Mouse (Mus musculus): ENCODE measurements around the gene Efhd2. TPM values are rescaled to one million over a fixed set of nuclear protein-coding genes. Genes with fewer than 3 reads are reported as not detected.

Gene Efhd2
- polyA plus RNA-seq, 1 experiment from 2014 or later, result 75.3 TPM

DNA sequence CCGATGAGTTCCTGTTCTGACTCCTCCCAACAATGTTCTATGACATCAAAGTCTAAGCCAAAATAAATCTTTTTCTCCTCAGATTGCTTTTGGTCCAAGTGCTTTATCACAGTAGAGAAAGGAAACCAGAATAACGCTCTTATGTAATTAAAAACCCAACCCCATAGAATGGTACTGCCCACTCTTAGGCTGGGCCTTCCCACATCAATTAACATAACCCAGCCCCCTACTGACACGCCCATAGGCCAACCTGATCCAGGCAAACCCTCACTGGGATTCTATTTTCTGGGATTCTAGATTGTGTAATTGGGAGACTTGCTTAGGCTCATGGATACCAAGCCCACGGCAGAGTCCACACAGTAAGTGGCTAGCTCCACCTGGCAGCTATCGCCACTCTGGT, 9.7 kb downstream of the Efhd2 start:
- no peak overlapping the region for H3K9ac ChIP-seq
- H3K4me1 ChIP-seq, result peaks cover 28% of the 10 kb centered on the region
- ATAC-seq (ENCODE audit: low FRiP score), result no peak
- no peak overlapping the region for H3K4me3 ChIP-seq (replicated peaks)
- 89% methylated on average over 5 of the region's 5 CpGs for WGBS
- H3K27ac ChIP-seq, result no peak overlapping the region
- H3K9me3 ChIP-seq, result no peaks in the 10 kb centered on the region
- H3K36me3 ChIP-seq (replicated peaks), result peaks cover 27% of the 10 kb centered on the region
- no peak overlapping the region for H3K4me2 ChIP-seq
- no peaks in the 10 kb centered on the region for H3K27me3 ChIP-seq

DNA sequence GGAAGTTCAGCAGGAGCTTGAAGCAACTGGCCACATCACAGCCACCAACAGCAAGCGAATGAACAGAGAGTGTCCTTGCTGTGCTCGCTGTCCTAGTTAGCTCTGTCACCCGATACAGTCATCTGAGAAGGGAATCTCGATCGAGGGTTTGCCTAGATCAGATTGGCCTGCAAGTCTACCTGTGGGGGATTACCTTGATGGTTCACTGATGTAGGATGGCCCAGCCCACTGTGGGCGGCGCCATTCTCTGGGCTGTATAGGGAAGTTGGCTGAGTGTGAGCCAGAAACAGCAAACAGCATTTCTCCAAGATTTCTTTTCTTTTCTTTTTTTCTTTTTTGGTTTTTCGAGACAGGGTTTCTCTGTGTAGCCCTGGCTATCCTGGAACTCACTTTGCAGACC, 10.2 kb downstream of the Efhd2 start:
- Histone ChIP-seq H3K4me2 (no peak overlapping the region), H3K4me1 (peaks cover 23% of the 10 kb centered on the region), H3K36me3 (replicated peaks) (peaks cover 32% of the 10 kb centered on the region), H3K9ac (no peak overlapping the region), H3K9me3 (no peaks in the 10 kb centered on the region), H3K4me3 (replicated peaks) (no peak overlapping the region), H3K27me3 (no peaks in the 10 kb centered on the region), H3K27ac (no peak overlapping the region)
- ATAC-seq (ENCODE audit: low FRiP score), result no peak
- 95% methylated on average over 8 of the region's 8 CpGs for WGBS

DNA sequence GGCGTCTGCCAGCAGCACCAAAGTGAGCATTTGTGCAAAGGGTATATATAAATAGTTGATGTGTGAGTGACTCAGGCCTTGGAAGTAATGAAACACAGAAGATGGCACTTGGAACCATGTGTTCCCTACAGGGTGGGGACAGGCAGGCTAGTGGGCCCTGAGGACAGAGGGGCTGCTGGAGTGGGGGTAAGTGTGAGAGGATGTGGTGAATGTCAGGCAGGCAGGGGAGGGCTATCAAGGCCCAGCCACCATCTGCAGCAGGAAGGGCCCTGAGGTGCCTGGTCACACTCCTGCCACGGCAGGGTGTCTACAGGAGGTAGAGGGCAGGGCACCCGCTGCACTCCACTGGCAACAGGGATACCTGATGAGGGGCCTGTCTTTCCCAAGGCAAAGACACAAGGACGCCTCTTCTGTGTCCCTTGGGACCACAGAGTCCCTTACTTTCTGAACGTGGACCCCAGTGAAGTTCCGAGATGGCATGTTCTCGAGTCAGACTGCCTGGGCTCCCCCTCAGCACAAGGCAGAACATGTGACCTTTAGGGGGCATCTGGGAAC, 10.9 kb downstream of the Efhd2 start:
- peaks cover 39% of the 10 kb centered on the region for H3K36me3 ChIP-seq (replicated peaks)
- no peak overlapping the region for H3K4me3 ChIP-seq (replicated peaks)
- no peak overlapping the region for H3K9ac ChIP-seq
- H3K4me1 ChIP-seq, result peaks cover 23% of the 10 kb centered on the region
- H3K27me3 ChIP-seq, result no peaks in the 10 kb centered on the region
- H3K9me3 ChIP-seq, result no peaks in the 10 kb centered on the region
- H3K27ac ChIP-seq, result no peak overlapping the region
- WGBS, result 89% methylated on average over 7 of the region's 7 CpGs
- no peak overlapping the region for H3K4me2 ChIP-seq
- ATAC-seq (ENCODE audit: low FRiP score), result no peak

DNA sequence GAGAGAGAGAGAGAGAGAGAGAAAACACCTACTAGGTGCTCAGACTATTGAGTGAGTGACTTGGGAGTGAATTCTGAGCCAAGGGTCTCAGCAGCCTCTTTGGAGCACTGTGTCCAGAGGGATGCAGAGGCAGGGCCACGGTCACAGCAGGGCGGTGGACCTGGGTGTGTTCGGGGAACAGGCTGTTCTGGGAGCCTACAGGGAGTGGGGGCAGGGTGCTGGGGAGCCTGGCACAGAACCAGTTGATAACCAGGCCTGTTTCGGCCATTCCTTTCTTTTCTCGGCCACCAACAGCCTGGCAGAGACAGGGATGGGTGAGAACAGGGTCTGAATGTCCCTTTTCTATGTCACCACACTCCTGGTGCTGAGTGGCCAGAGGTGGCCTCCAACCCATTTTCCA, 11.9 kb downstream of the Efhd2 start:
- H3K27me3 ChIP-seq, result no peaks in the 10 kb centered on the region
- ATAC-seq (ENCODE audit: low FRiP score), result no peak
- 88% methylated on average over 5 of the region's 5 CpGs for WGBS
- no peak overlapping the region for H3K9ac ChIP-seq
- H3K4me3 ChIP-seq (replicated peaks), result no peak overlapping the region
- H3K9me3 ChIP-seq, result no peaks in the 10 kb centered on the region
- H3K36me3 ChIP-seq (replicated peaks), result peaks cover 43% of the 10 kb centered on the region
- no peak overlapping the region for H3K27ac ChIP-seq
- H3K4me2 ChIP-seq, result no peak overlapping the region
- peaks cover 17% of the 10 kb centered on the region for H3K4me1 ChIP-seq

DNA sequence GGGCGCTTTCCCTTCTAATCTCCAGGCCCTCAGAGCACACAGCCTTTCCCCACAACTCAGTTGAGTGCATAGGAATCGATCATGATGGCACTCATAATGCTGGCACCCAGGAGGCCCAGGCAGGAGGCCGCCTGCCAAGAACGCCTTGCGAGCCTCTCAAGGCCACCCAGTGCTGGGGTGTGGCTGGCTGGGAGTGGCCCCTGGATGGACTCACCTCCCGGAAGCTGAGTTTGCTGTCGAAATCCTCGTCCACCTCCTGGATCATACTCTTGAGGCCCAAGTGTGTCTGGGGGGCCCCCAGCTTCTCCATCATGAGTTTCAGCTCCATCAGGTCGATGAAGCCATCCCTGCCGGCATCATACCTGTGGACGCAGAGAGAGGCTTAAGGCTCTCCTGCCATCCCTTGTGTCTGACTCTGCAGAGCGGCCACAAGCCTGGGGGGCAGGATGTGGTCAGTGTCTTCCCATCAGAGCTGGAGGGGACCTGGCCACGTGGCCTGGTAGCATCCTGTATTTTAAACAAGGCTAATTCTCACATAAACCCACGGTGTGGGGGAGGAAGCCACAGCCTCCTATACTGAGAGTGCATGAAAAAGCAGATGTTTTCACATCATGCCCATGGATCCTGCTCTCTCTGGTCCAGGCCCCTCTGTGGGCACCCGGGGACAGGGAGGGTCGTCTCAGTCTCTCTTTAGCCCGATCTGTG, 13.0 kb downstream of the Efhd2 start:
- Histone ChIP-seq H3K4me2 (no peak overlapping the region), H3K4me1 (peaks cover 8% of the 10 kb centered on the region), H3K27me3 (no peaks in the 10 kb centered on the region), H3K9me3 (no peaks in the 10 kb centered on the region), H3K4me3 (replicated peaks) (no peak overlapping the region), H3K36me3 (replicated peaks) (peaks cover 43% of the 10 kb centered on the region), H3K27ac (no peak overlapping the region), H3K9ac (no peak overlapping the region)
- ATAC-seq (ENCODE audit: low FRiP score), result no peak
- WGBS, result 90% methylated on average over 17 of the region's 17 CpGs

DNA sequence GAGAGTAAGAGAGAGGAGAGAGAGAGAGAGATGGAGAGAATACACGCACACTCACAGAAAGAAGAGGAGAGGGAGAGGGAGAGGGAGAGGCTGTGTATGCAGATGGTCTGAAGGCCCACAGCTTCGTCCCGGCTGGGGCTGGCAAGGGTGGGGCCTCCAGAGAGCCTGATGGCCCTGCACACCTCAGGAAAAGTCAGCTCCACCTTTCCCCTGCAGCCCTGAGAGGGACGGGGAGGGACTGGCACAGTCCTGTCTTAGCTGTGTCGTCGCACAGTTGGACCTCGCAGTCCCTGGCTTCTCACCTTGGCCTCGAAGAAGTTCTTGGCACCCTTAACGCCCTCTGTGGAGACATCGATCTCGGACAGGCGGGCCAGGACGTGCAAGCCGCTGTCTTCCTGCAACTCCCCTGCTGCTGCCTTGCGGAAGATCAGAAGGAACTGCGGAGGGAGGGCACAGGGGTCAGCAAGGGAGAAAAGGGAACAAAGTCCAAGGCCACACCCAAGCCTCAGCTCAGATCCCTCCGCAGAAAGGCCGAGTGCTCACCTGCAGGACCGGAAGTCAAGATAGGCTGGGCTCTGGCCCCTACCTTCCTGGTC, 14.4 kb downstream of the Efhd2 start:
- H3K9ac ChIP-seq, result no peak overlapping the region
- peaks cover 43% of the 10 kb centered on the region for H3K36me3 ChIP-seq (replicated peaks)
- H3K27ac ChIP-seq, result no peak overlapping the region
- peaks cover 2% of the 10 kb centered on the region for H3K4me1 ChIP-seq
- H3K4me2 ChIP-seq, result no peak overlapping the region
- H3K27me3 ChIP-seq, result no peaks in the 10 kb centered on the region
- ATAC-seq (ENCODE audit: low FRiP score), result no peak
- H3K4me3 ChIP-seq (replicated peaks), result no peak overlapping the region
- no peaks in the 10 kb centered on the region for H3K9me3 ChIP-seq
- WGBS, result 79% methylated on average over 19 of the region's 19 CpGs

DNA sequence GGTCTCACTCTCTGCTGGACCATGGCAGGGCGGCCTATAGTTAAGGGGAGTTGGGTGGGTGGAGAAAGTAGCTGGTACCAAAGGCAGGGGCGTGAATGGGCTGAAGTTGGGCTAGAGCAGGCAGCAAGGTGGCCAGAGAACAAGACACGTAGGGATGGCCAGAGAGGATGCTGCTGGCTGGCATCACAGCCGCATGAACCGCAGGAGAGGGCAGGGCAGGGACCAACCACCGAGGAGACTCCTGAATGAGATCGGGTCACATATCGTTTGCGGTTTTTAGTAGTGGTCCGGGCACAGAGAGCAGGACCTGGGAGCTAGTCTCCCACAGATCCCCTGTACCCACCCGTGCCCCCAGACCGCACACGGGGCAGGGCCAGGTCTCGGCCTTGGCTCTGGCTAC, 15.4 kb downstream of the Efhd2 start:
- Histone ChIP-seq H3K27ac (no peak overlapping the region), H3K4me3 (replicated peaks) (no peak overlapping the region), H3K27me3 (no peaks in the 10 kb centered on the region), H3K36me3 (replicated peaks) (peaks cover 43% of the 10 kb centered on the region), H3K9me3 (no peaks in the 10 kb centered on the region), H3K9ac (no peak overlapping the region), H3K4me1 (peaks cover 2% of the 10 kb centered on the region), H3K4me2 (no peak overlapping the region)
- 93% methylated on average over 14 of the region's 14 CpGs for whole genome bisulfite sequencing
- ATAC-seq (ENCODE audit: low FRiP score), result no peak

DNA sequence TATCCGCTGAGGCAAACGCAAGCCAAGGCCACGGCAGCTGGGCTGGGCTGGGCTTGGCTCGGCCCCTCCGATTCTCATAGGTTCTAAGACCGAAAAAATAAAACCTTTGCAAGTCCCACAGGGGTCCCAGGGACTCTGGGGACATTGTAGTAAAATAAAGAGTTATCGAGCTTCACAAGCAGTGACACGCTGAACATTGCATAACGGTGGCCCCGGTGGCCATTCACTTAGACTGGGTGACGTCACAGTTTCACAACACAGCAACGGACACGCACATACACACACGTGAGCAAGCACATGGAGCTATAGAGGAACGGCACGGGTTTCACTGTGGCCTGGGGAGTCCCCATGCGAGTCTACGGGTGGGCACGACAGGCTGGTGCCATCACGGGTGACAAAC, 16.2 kb downstream of the Efhd2 start:
- no peak overlapping the region for H3K4me3 ChIP-seq (replicated peaks)
- H3K4me2 ChIP-seq, result no peak overlapping the region
- no peak overlapping the region for H3K9ac ChIP-seq
- WGBS, result 91% methylated on average over 20 of the region's 20 CpGs
- peaks cover 2% of the 10 kb centered on the region for H3K4me1 ChIP-seq
- H3K27me3 ChIP-seq, result no peaks in the 10 kb centered on the region
- peaks cover 38% of the 10 kb centered on the region for H3K36me3 ChIP-seq (replicated peaks)
- H3K27ac ChIP-seq, result no peak overlapping the region
- no peaks in the 10 kb centered on the region for H3K9me3 ChIP-seq
- no peak for ATAC-seq (ENCODE audit: low FRiP score)

DNA sequence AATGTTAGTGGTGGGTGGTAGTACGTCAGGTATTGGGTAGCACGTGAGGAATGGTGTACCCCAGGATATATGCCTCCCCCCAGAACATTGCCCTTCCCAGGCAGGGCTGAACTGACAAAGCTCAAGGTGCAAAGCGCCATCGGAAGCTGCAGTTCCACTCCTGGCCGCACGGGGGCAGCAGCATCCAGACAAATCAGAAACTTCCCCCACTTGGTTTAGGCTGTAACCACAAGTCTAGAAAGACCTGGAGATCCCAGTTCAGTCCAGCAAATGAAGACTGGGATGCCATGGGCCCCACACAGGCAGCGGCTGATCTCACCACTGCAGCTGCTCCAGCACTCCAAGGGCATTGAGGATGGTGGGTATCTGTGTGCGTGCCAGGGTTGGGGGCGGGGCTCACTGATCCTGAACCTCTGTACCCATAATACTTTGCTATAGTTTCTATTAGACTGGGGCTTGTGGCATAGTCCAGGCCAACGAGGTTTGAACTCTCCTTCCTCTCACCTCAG, 17.2 kb downstream of the Efhd2 start:
- Histone ChIP-seq H3K4me2 (no peak overlapping the region), H3K4me1 (peaks cover 2% of the 10 kb centered on the region), H3K27ac (0 out of 2 replicates have a peak overlapping the region, but pooled peaks have one; percentile 31)

DNA sequence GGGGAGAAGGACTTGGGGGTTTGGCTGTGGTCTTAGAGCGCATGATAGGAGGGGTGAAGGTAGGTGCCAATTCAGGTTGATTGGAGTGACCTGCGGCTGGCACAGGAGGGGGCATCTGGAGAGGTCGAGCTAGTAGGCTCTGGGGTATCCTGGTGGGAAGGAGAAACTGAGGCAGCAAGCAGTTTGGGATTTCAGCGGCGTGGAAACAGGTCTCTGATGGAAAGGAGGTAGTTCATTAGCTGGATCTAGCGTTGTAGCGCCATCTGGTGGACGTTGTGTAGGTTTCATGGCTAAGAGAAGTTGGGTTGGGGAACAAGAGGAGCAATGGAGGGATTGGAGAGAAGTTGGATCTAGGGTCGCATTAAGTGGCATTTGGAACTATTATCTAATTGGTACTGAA, 21.3 kb downstream of the Efhd2 start:
- ATAC-seq (ENCODE audit: low FRiP score), result no peak
- no peak overlapping the region for H3K27ac ChIP-seq
- peaks cover 2% of the 10 kb centered on the region for H3K4me1 ChIP-seq
- no peaks in the 10 kb centered on the region for H3K9me3 ChIP-seq
- no peak overlapping the region for H3K4me2 ChIP-seq
- peaks cover under 1% of the 10 kb centered on the region; the same call in 1 of the 2 replicates for H3K36me3 ChIP-seq (replicated peaks)
- no peak overlapping the region for H3K4me3 ChIP-seq (replicated peaks)
- H3K9ac ChIP-seq, result no peak overlapping the region
- H3K27me3 ChIP-seq, result no peaks in the 10 kb centered on the region
- WGBS, result 73% methylated on average over 9 of the region's 9 CpGs

More for the DNA sequence above, 17.2 kb downstream of the Efhd2 start:
- Histone ChIP-seq H3K9ac (no peak overlapping the region), H3K27me3 (no peaks in the 10 kb centered on the region), H3K4me3 (replicated peaks) (no peak overlapping the region), H3K36me3 (replicated peaks) (peaks cover 38% of the 10 kb centered on the region), H3K9me3 (no peaks in the 10 kb centered on the region)
- WGBS, result 11% methylated on average over 10 of the region's 10 CpGs
- ATAC-seq (ENCODE audit: low FRiP score), result peak; percentile 76

DNA sequence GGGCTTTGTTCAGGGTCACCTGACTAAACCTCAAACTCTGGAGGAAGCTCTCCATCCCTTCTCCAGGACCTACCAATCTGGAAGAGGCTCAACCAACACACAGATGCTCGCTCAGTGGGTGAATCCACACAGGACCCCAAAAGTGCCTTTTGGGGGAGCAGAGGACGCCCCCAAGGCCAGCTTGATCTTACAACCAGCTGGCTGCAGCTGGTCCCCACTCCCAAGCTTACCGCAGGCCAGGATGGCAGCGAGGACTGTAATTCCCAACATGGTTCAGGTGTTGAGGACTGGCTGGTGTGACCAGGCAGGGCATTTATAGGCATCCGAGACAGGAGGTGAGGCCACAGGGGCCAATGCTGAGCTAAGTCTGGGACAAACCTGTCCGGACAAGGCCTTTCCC, 28.7 kb downstream of the Efhd2 start, which contains the start of gene Ctrc:
Ctrc (minus strand) TSS at position 361 of the 400 bp plus-strand sequence.
- H3K9ac ChIP-seq, result no peak within 1 kb of the TSS
- no peak for ATAC-seq (ENCODE audit: low FRiP score)
- H3K27ac ChIP-seq, result no peak within 1 kb of the TSS
- no peak within 1 kb of the TSS for H3K4me2 ChIP-seq
- 85% methylated on average over 6 of the region's 6 CpGs for WGBS
- H3K4me3 ChIP-seq (replicated peaks), result no peak within 1 kb of the TSS
- no peaks in the 10 kb centered on the region for H3K4me1 ChIP-seq
- H3K36me3 ChIP-seq (replicated peaks), result no peaks in the 10 kb centered on the region
- no peaks in the 10 kb centered on the region for H3K9me3 ChIP-seq
- 0 out of 2 replicates have a peak, but pooled peaks cover 4% of the 10 kb centered on the region for H3K27me3 ChIP-seq

DNA sequence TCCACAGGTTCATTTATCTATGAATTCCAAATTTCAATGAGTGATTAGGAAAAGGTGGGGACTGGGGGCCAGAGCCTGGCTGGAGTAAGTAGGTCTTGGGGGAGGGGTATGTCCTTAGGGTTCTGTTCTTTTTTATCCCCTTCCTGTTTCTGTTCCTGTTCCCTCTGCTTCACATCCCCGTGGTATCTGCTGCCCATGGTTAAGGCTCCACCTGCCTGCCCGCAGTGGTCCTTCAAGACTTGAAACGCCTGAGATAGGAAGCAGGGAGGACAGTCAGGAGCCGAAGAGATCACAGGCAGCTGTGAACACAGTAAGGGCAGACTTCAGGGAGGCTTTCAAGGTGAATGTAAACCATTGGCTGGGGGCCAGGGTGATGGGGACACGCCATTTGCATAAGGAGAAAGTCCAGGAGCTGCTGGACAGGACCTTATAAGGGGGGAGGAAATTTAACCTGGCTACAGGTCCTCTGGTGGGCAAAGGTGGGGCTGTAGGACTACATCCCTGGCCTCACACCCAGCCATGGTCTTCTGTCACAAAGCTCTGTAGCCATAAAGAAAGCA, 40.1 kb downstream of the Efhd2 start:
- no peak overlapping the region for H3K4me2 ChIP-seq
- no peaks in the 10 kb centered on the region for H3K9me3 ChIP-seq
- no peaks in the 10 kb centered on the region for H3K4me1 ChIP-seq
- 0 out of 2 replicates have a peak, but pooled peaks cover 3% of the 10 kb centered on the region for H3K27me3 ChIP-seq
- no peaks in the 10 kb centered on the region for H3K36me3 ChIP-seq (replicated peaks)
- H3K4me3 ChIP-seq (replicated peaks), result no peak overlapping the region
- WGBS, result 79% methylated on average over 5 of the region's 5 CpGs
- no peak overlapping the region for H3K9ac ChIP-seq
- H3K27ac ChIP-seq, result no peak overlapping the region
- no peak for ATAC-seq (ENCODE audit: low FRiP score)

All from forebrain, embryonic 12.5 days (tissue).